Mouse (Mus musculus) thymus, postnatal 0 days (tissue): ENCODE data around the gene Fam83g. TPM values are rescaled to one million over a fixed set of nuclear protein-coding genes. Genes with fewer than 3 reads are reported as not detected.
"Not testable (repeated sequence)": the region's sequence is repeated elsewhere in the genome, so short reads cannot be mapped to it uniquely, and the experiment has no call there.

ENCODE experiments used
- DNase-seq: peaks from one replicate; pipeline ENCODE4 v3.0.0-alpha.2; 2015; ENCODE audit warnings: low spot score
- polyA plus RNA-seq: library from polyadenylated mRNA; unstranded; fragments of >200 nt; fragmentation: Nextera tagmentation; extraction: Ambion mirVana; gene quantifications from 2 replicates; pipeline ENCODE4 v1.2.1, GENCODE M21; 2015

Gene Fam83g
- 5.5 and 5.6 TPM in 2 replicates for polyA plus RNA-seq

- DNase-seq, result peak; percentile 77
Measured at GRCm38 (mm10) chr11:61683907-61684731, at the start of gene Fam83g. Gene Fam83g (plus strand): TSS chr11:61684091.

- DNase-seq, result not testable (repeated sequence)
Measured at GRCm38 (mm10) chr11:61636309-61636708, 47.6 kb upstream of the Fam83g start.

GRCm38 (mm10) chr11:61637413-61637812, 46.5 kb upstream of the Fam83g start:
- no peak for DNase-seq

- no peak for DNase-seq
Measured at GRCm38 (mm10) chr11:61637856-61638255, 46.0 kb upstream of the Fam83g start.

- DNase-seq, result peak; percentile 42
Measured at GRCm38 (mm10) chr11:61638764-61639536, 44.9 kb upstream of the Fam83g start.

GRCm38 (mm10) chr11:61639601-61640177, 44.2 kb upstream of the Fam83g start:
- peak; percentile 48 for DNase-seq

- DNase-seq, result not testable (repeated sequence)
Measured at GRCm38 (mm10) chr11:61640585-61640984, 43.3 kb upstream of the Fam83g start.

GRCm38 (mm10) chr11:61642106-61642505, 41.8 kb upstream of the Fam83g start:
- DNase-seq, result no peak

- DNase-seq, result no peak
Measured at GRCm38 (mm10) chr11:61643184-61643961, 40.5 kb upstream of the Fam83g start.

- no peak for DNase-seq
Measured at GRCm38 (mm10) chr11:61644576-61645326, 39.1 kb upstream of the Fam83g start.

GRCm38 (mm10) chr11:61645357-61645857, 38.5 kb upstream of the Fam83g start:
- DNase-seq, result no peak

GRCm38 (mm10) chr11:61646499-61647039, 37.3 kb upstream of the Fam83g start:
- DNase-seq, result no peak

GRCm38 (mm10) chr11:61647110-61647910, 36.6 kb upstream of the Fam83g start:
- DNase-seq, result no peak

GRCm38 (mm10) chr11:61647956-61648748, 35.7 kb upstream of the Fam83g start:
- no peak for DNase-seq

- peak; percentile 28 for DNase-seq
Measured at GRCm38 (mm10) chr11:61648749-61649115, 35.2 kb upstream of the Fam83g start.

GRCm38 (mm10) chr11:61649163-61649580, 34.7 kb upstream of the Fam83g start:
- DNase-seq, result no peak

- no peak for DNase-seq
Measured at GRCm38 (mm10) chr11:61649626-61650025, 34.3 kb upstream of the Fam83g start.
